In genomic region chr10:99519479-99519878, GRCm38 (mm10) we compare ENCODE assay signal across 13 mouse cellular contexts.
DNase-seq lines count a peak whose midpoint lies in the region; ATAC-seq and TF ChIP-seq lines count a peak whose summit lies in the region.
"Had no signal": no experiment of that assay in that cellular context is flagged by ENCODE, and none has a peak within 500 bp of the region (broad histone marks: within the 10 kb centered on the region; RNA-seq: fewer than 3 reads in every experiment).

No protein-coding gene starts in this region.

- DNase-seq in forebrain, postnatal 0 days: no peak
- peak; percentile 66 for DNase-seq in kidney, postnatal 0 days (ENCODE audit: low spot score)
- DNase-seq in kidney, adult 18-20 months: no peak
- DNase-seq in neural tube, embryonic 11.5 days (ENCODE audit: low spot score): peak; percentile 28
- no peak for DNase-seq in lung, postnatal 25 days (ENCODE audit: low spot score)
- DNase-seq in ovary, postnatal 10 days (ENCODE audit: low spot score): no peak
- DNase-seq: heart, adult 2 months; liver, embryonic 13.5 days; thymus, adult 18-20 months had no signal

- H3K9me3 ChIP-seq in forebrain, embryonic 12.5 days: no peaks in the 10 kb centered on the region
- no peaks in the 10 kb centered on the region for H3K9me3 ChIP-seq in forebrain, postnatal 0 days (ENCODE audit: low read length)
- H3K9me3 ChIP-seq in kidney, postnatal 0 days (replicated peaks; ENCODE audit: low read length): no peaks in the 10 kb centered on the region
- H3K9me3 ChIP-seq in embryonic facial prominence, embryonic 13.5 days: no peaks in the 10 kb centered on the region
- H3K9me3 ChIP-seq in neural tube, embryonic 11.5 days (ENCODE audit: control insufficient read depth, low read length): no peaks in the 10 kb centered on the region
- H3K9me3 ChIP-seq: liver, embryonic 13.5 days had no signal

- no peak for TF ChIP-seq CTCF in forebrain, postnatal 0 days (IDR thresholded peaks at IDR 0.05; ENCODE audit: low read depth)
- no peak for TF ChIP-seq CTCF in kidney, postnatal 0 days (IDR thresholded peaks at IDR 0.05; ENCODE audit: low read depth)

- H3K4me2 ChIP-seq in forebrain, embryonic 12.5 days: no peak overlapping the region
- no peak overlapping the region for H3K4me2 ChIP-seq in forebrain, postnatal 0 days (ENCODE audit: low read depth)
- H3K4me2 ChIP-seq in kidney, postnatal 0 days (ENCODE audit: low read length): no peak overlapping the region
- peak overlapping the region; percentile 44 for H3K4me2 ChIP-seq in embryonic facial prominence, embryonic 13.5 days
- no peak overlapping the region for H3K4me2 ChIP-seq in neural tube, embryonic 11.5 days (ENCODE audit: low read depth)
- H3K4me2 ChIP-seq: liver, embryonic 13.5 days had no signal

- H3K9ac ChIP-seq in forebrain, embryonic 12.5 days: no peak overlapping the region
- H3K9ac ChIP-seq in forebrain, postnatal 0 days: no peak overlapping the region
- H3K9ac ChIP-seq in kidney, postnatal 0 days (ENCODE audit: low read depth, low read length): no peak overlapping the region
- no peak overlapping the region for H3K9ac ChIP-seq in embryonic facial prominence, embryonic 13.5 days
- H3K9ac ChIP-seq in neural tube, embryonic 11.5 days (ENCODE audit: low read length): no peak overlapping the region
- H3K9ac ChIP-seq: liver, embryonic 13.5 days had no signal

- no peaks in the 10 kb centered on the region for H3K36me3 ChIP-seq in forebrain, embryonic 12.5 days (replicated peaks)
- H3K36me3 ChIP-seq in forebrain, postnatal 0 days (ENCODE audit: insufficient read depth): no peaks in the 10 kb centered on the region
- no peaks in the 10 kb centered on the region for H3K36me3 ChIP-seq in kidney, postnatal 0 days (ENCODE audit: insufficient read depth, low read length)
- H3K36me3 ChIP-seq in embryonic facial prominence, embryonic 13.5 days: no peaks in the 10 kb centered on the region
- H3K36me3 ChIP-seq in neural tube, embryonic 11.5 days (ENCODE audit: control insufficient read depth, insufficient read depth, low read length): no peaks in the 10 kb centered on the region
- H3K36me3 ChIP-seq: liver, embryonic 13.5 days had no signal

- H3K27ac ChIP-seq in forebrain, embryonic 12.5 days: no peak overlapping the region
- no peak overlapping the region for H3K27ac ChIP-seq in forebrain, postnatal 0 days (ENCODE audit: low read depth, low read length)
- no peak overlapping the region for H3K27ac ChIP-seq in kidney, postnatal 0 days
- H3K27ac ChIP-seq in embryonic facial prominence, embryonic 13.5 days: peak overlapping the region; percentile 60
- H3K27ac ChIP-seq in neural tube, embryonic 11.5 days (ENCODE audit: low read depth, low read length): no peak overlapping the region
- H3K27ac ChIP-seq: heart, adult 2 months; liver, embryonic 13.5 days; macrophage had no signal

- no peak overlapping the region for H3K4me3 ChIP-seq in forebrain, embryonic 12.5 days (replicated peaks)
- no peak overlapping the region for H3K4me3 ChIP-seq in forebrain, postnatal 0 days (ENCODE audit: low read depth, low read length)
- no peak overlapping the region for H3K4me3 ChIP-seq in kidney, postnatal 0 days (replicated peaks; ENCODE audit: low read depth, low read length)
- peak overlapping the region; percentile 10; the same call in 1 of the 2 replicates for H3K4me3 ChIP-seq in embryonic facial prominence, embryonic 13.5 days
- H3K4me3 ChIP-seq in neural tube, embryonic 11.5 days (ENCODE audit: low read depth, low read length): no peak overlapping the region
- H3K4me3 ChIP-seq: heart, adult 2 months; liver, embryonic 13.5 days had no signal

- 0 out of 2 replicates have a peak, but pooled peaks have one; percentile 51 for ATAC-seq in forebrain, embryonic 12.5 days (ENCODE audit: low FRiP score)
- no peak for ATAC-seq in forebrain, postnatal 0 days
- ATAC-seq in kidney, postnatal 0 days (replicated peaks; ENCODE audit: low FRiP score, low read depth): no peak
- ATAC-seq in embryonic facial prominence, embryonic 13.5 days (ENCODE audit: insufficient number of reproducible peaks, insufficient read depth, low FRiP score, low TSS enrichment, low read depth): no peak
- ATAC-seq in neural tube, embryonic 11.5 days (ENCODE audit: insufficient read depth, low FRiP score, low TSS enrichment): peak; percentile 53; the same call in 1 of the 2 replicates
- ATAC-seq: hindbrain, embryonic 16.5 days had no signal

- H3K27me3 ChIP-seq in forebrain, embryonic 12.5 days: no peaks in the 10 kb centered on the region
- no peaks in the 10 kb centered on the region for H3K27me3 ChIP-seq in forebrain, postnatal 0 days (ENCODE audit: insufficient read depth, low read length)
- H3K27me3 ChIP-seq in kidney, postnatal 0 days (ENCODE audit: insufficient read depth, low read length): no peaks in the 10 kb centered on the region
- H3K27me3 ChIP-seq in embryonic facial prominence, embryonic 13.5 days: no peaks in the 10 kb centered on the region
- H3K27me3 ChIP-seq in neural tube, embryonic 11.5 days (ENCODE audit: control insufficient read depth, insufficient read depth, low read length): no peaks in the 10 kb centered on the region
- H3K27me3 ChIP-seq: liver, embryonic 13.5 days had no signal

- 27% methylated on average over 4 of the region's 4 CpGs for WGBS in forebrain, embryonic 12.5 days
- 35% methylated on average over 4 of the region's 4 CpGs for WGBS in forebrain, postnatal 0 days
- 6% methylated on average over 4 of the region's 4 CpGs for WGBS in kidney, postnatal 0 days
- 15% methylated on average over 4 of the region's 4 CpGs for WGBS in embryonic facial prominence, embryonic 13.5 days
- WGBS in neural tube, embryonic 11.5 days: 22% methylated on average over 4 of the region's 4 CpGs

- H3K4me1 ChIP-seq in forebrain, embryonic 12.5 days: peaks cover 10% of the 10 kb centered on the region; the same call in 1 of the 2 replicates
- H3K4me1 ChIP-seq in forebrain, postnatal 0 days (ENCODE audit: insufficient read depth): no peaks in the 10 kb centered on the region
- 0 out of 2 replicates have a peak, but pooled peaks cover 9% of the 10 kb centered on the region for H3K4me1 ChIP-seq in kidney, postnatal 0 days (replicated peaks; ENCODE audit: insufficient read depth, low read length)
- peaks cover 18% of the 10 kb centered on the region for H3K4me1 ChIP-seq in embryonic facial prominence, embryonic 13.5 days
- peaks cover 3% of the 10 kb centered on the region for H3K4me1 ChIP-seq in neural tube, embryonic 11.5 days (ENCODE audit: control insufficient read depth, insufficient read depth, low read length)
- H3K4me1 ChIP-seq: liver, embryonic 13.5 days had no signal

Comparison
In these comparisons a context has a peak if more than half of its experiments do, and no peak if none do; other contexts are left out.
1. ATAC-seq: peak in forebrain, embryonic 12.5 days (single experiment) and neural tube, embryonic 11.5 days (single experiment); none in forebrain, postnatal 0 days (single experiment), kidney, postnatal 0 days (single experiment) and embryonic facial prominence, embryonic 13.5 days (single experiment).
2. DNase-seq: peak in kidney, postnatal 0 days (single experiment) and neural tube, embryonic 11.5 days (single experiment); none in forebrain, postnatal 0 days (single experiment), kidney, adult 18-20 months (single experiment), lung, postnatal 25 days (single experiment) and ovary, postnatal 10 days (single experiment).